Mouse (Mus musculus) heart, postnatal 0 days (tissue): ENCODE measurements around the gene Cc2d1a. TPM values are rescaled to one million over a fixed set of nuclear protein-coding genes. Genes with fewer than 3 reads are reported as not detected.

Experiments
- ATAC-seq: fragments of 200-750 bp; cut with Nextera tagmentation; 2 replicates; pipeline ENCODE4 v1.8.0; 2017; ENCODE audit warnings: low read depth, moderate number of reproducible peaks, moderate library complexity; ENCODE audit not compliant: insufficient read depth
- DNase-seq: peaks from one replicate; pipeline ENCODE4 v3.0.0-alpha.2; 2016; ENCODE audit warnings: low spot score
- H3K27ac ChIP-seq: fragments of 300-500 bp; sonication (generic); 2 replicates; pipeline ENCODE4 v1.5.1; 2014; ENCODE audit warnings: low read depth, mild to moderate bottlenecking
- H3K27me3 ChIP-seq: fragments of 300-500 bp; sonication (generic); 2 replicates; pipeline ENCODE4 v1.6.1; 2014; ENCODE audit warnings: low read length, mixed read lengths; ENCODE audit not compliant: control insufficient read depth, insufficient read depth
- H3K36me3 ChIP-seq: fragments of 300-500 bp; sonication (generic); replicated peaks from 2 replicates; pipeline ENCODE4 v1.6.1; 2014; ENCODE audit warnings: low read length, mixed read lengths; ENCODE audit not compliant: control insufficient read depth, insufficient read depth
- H3K4me1 ChIP-seq: fragments of 300-500 bp; sonication (generic); 2 replicates; pipeline ENCODE4 v1.6.1; 2014; ENCODE audit warnings: antibody characterized with exemption; ENCODE audit not compliant: control insufficient read depth, insufficient read depth
- H3K4me2 ChIP-seq: fragments of 300-500 bp; sonication (generic); 2 replicates; pipeline ENCODE4 v1.6.1; 2014; ENCODE audit warnings: low read depth, mild to moderate bottlenecking, low read length, moderate library complexity
- H3K4me3 ChIP-seq: fragments of 300-500 bp; sonication (generic); 2 replicates; pipeline ENCODE4 v1.5.1; 2014; ENCODE audit warnings: low read depth, low read length
- H3K9ac ChIP-seq: fragments of 300-500 bp; sonication (generic); replicated peaks from 2 replicates; pipeline ENCODE4 v1.6.1; 2014; ENCODE audit warnings: low read depth, low read length, mixed read lengths
- H3K9me3 ChIP-seq: fragments of 300-500 bp; sonication (generic); replicated peaks from 2 replicates; pipeline ENCODE4 v1.6.1; 2016; ENCODE audit warnings: low read length; ENCODE audit not compliant: control insufficient read depth
- CTCF ChIP-seq: IDR thresholded peaks from 2 replicates; pipeline ENCODE4 v1.5.1; 2016; ENCODE audit warnings: antibody characterized with exemption, control low read depth, low read depth
- EP300 ChIP-seq: IDR thresholded peaks from 2 replicates; pipeline ENCODE4 v1.6.1; 2016; ENCODE audit warnings: antibody characterized with exemption, low read depth
- WGBS: fragments of 180-500 bp; shearing (Covaris S2); extraction: QIAGEN DNeasy Blood & Tissue Kit; methylation state at CpG from one replicate; pipeline ENCODE4 v1.1.7; 2014; 5-methylcytosine and 5-hydroxymethylcytosine counted together
- polyA plus RNA-seq: library from polyadenylated mRNA; unstranded; fragments of >200 nt; fragmentation: Nextera tagmentation; extraction: Ambion mirVana; gene quantifications from 2 replicates; pipeline ENCODE4 v1.2.1, GENCODE M21; 2015
- total RNA-seq: library from RNA; depleted of rRNA; stranded (reverse); fragments of >200 nt; gene quantifications from 2 replicates; pipeline ENCODE4 v1.2.3, GENCODE M21; 2014; ENCODE audit warnings: low replicate concordance

Gene Cc2d1a
- total and polyA plus RNA-seq, 2 experiments from 2014 or later: 8.4 to 17.1 TPM

GRCm38 (mm10) chr8:84130806-84131205 is 16.9 kb downstream of the Cc2d1a start:
- 42% methylated on average over 30 of the region's 30 CpGs for WGBS
- DNase-seq (no peak), ATAC-seq (0 out of 2 replicates have a peak, but pooled peaks have one; percentile 21)
- Histone ChIP-seq H3K4me2 (no peak overlapping the region), H3K36me3 (peaks cover 34% of the 10 kb centered on the region), H3K4me1 (no peaks in the 10 kb centered on the region), H3K9ac (no peak overlapping the region), H3K9me3 (no peaks in the 10 kb centered on the region), H3K27me3 (no peaks in the 10 kb centered on the region), H3K4me3 (no peak overlapping the region), H3K27ac (no peak overlapping the region)
- TF ChIP-seq CTCF (no peak), EP300 (no peak)

- H3K9me3 ChIP-seq: no peaks in the 10 kb centered on the region
- DNase-seq: no peak
- H3K4me3 ChIP-seq: no peak overlapping the region
- no peak for ATAC-seq
- H3K4me2 ChIP-seq: no peak overlapping the region
- H3K27ac ChIP-seq: no peak overlapping the region
- no peaks in the 10 kb centered on the region for H3K27me3 ChIP-seq
- H3K9ac ChIP-seq: no peak overlapping the region
- no peaks in the 10 kb centered on the region for H3K4me1 ChIP-seq
- 41% methylated on average over 8 of the region's 8 CpGs for whole genome bisulfite sequencing
- TF ChIP-seq CTCF: no peak
- TF ChIP-seq EP300: no peak
- H3K36me3 ChIP-seq: peaks cover 10% of the 10 kb centered on the region
These were observed 19.5 kb downstream of the Cc2d1a start for GRCm38 (mm10) chr8:84128277-84128676.

GRCm38 (mm10) chr8:84127202-84127901 is 20.4 kb downstream of the Cc2d1a start:
- H3K9ac ChIP-seq: no peak overlapping the region
- peaks cover under 1% of the 10 kb centered on the region; the same call in 1 of the 2 replicates for H3K36me3 ChIP-seq
- DNase-seq: no peak
- no peak overlapping the region for H3K4me3 ChIP-seq
- no peak overlapping the region for H3K4me2 ChIP-seq
- no peak for TF ChIP-seq CTCF
- no peak for TF ChIP-seq EP300
- H3K9me3 ChIP-seq: no peaks in the 10 kb centered on the region
- no peaks in the 10 kb centered on the region for H3K27me3 ChIP-seq
- H3K27ac ChIP-seq: no peak overlapping the region
- WGBS: 53% methylated on average over 17 of the region's 17 CpGs
- no peak for ATAC-seq
- H3K4me1 ChIP-seq: no peaks in the 10 kb centered on the region

- Histone ChIP-seq H3K27ac (no peak overlapping the region), H3K36me3 (no peaks in the 10 kb centered on the region), H3K9me3 (no peaks in the 10 kb centered on the region), H3K4me2 (no peak overlapping the region), H3K27me3 (no peaks in the 10 kb centered on the region), H3K9ac (no peak overlapping the region), H3K4me3 (no peak overlapping the region), H3K4me1 (no peaks in the 10 kb centered on the region)
- WGBS: 63% methylated on average over 2 of the region's 2 CpGs
- TF ChIP-seq EP300 (no peak), CTCF (no peak)
- no peak for DNase-seq
- no peak for ATAC-seq
These were observed 21.0 kb downstream of the Cc2d1a start for GRCm38 (mm10) chr8:84126742-84127141.

- TF ChIP-seq EP300 (no peak), CTCF (no peak)
- no peak within 1 kb of the TSS for H3K4me2 ChIP-seq
- no peak within 1 kb of the TSS for H3K9ac ChIP-seq
- H3K4me3 ChIP-seq: no peak within 1 kb of the TSS
- no peaks in the 10 kb centered on the region for H3K27me3 ChIP-seq
- 56% methylated on average over 9 of the region's 9 CpGs for WGBS
- H3K9me3 ChIP-seq: no peaks in the 10 kb centered on the region
- H3K4me1 ChIP-seq: no peaks in the 10 kb centered on the region
- DNase-seq (no peak), ATAC-seq (no peak)
- H3K27ac ChIP-seq: no peak within 1 kb of the TSS
- no peaks in the 10 kb centered on the region for H3K36me3 ChIP-seq
These were observed 22.1 kb downstream of the Cc2d1a start, which contains the start of gene Podnl1 for GRCm38 (mm10) chr8:84125656-84126055. TSS of gene Podnl1 (plus strand) at chr8:84125989.

GRCm38 (mm10) chr8:84122151-84122550 is 25.6 kb downstream of the Cc2d1a start:
- Histone ChIP-seq H3K9me3 (no peaks in the 10 kb centered on the region), H3K36me3 (no peaks in the 10 kb centered on the region), H3K9ac (no peak overlapping the region), H3K4me3 (no peak overlapping the region), H3K27ac (no peak overlapping the region), H3K4me2 (no peak overlapping the region), H3K4me1 (no peaks in the 10 kb centered on the region), H3K27me3 (no peaks in the 10 kb centered on the region)
- no peak for DNase-seq
- no peak for ATAC-seq
- no peak for TF ChIP-seq CTCF
- no peak for TF ChIP-seq EP300
- 68% methylated on average over 3 of the region's 3 CpGs for WGBS
